Mouse (Mus musculus) heart, embryonic 16.5 days (tissue): ENCODE data around the gene Tmem82. TPM values are rescaled to one million over a fixed set of nuclear protein-coding genes. Genes with fewer than 3 reads are reported as not detected.

ENCODE experiments used
- ATAC-seq: fragments of 200-750 bp; cut with Nextera tagmentation; replicated peaks from 2 replicates; pipeline ENCODE4 v1.8.0; 2017; ENCODE audit warnings: moderate number of reproducible peaks; ENCODE audit not compliant: insufficient read depth, low FRiP score; ENCODE audit errors: extremely low read depth
- H3K27ac ChIP-seq: fragments of 300-500 bp; sonication (generic); 2 replicates; pipeline ENCODE4 v1.5.1; 2014; ENCODE audit warnings: mild to moderate bottlenecking, low read length, control low read depth, moderate library complexity
- H3K27me3 ChIP-seq: fragments of 300-500 bp; sonication (generic); 2 replicates; pipeline ENCODE4 v1.6.1; 2014; ENCODE audit warnings: low read length, mixed read lengths; ENCODE audit not compliant: control insufficient read depth, insufficient read depth
- H3K36me3 ChIP-seq: fragments of 300-500 bp; sonication (generic); 2 replicates; pipeline ENCODE4 v1.6.1; 2014; ENCODE audit not compliant: control insufficient read depth, insufficient read depth
- H3K4me1 ChIP-seq: fragments of 300-500 bp; sonication (generic); 2 replicates; pipeline ENCODE4 v1.6.1; 2014; ENCODE audit warnings: low read length, mixed read lengths; ENCODE audit not compliant: control insufficient read depth, insufficient read depth
- H3K4me2 ChIP-seq: fragments of 300-500 bp; sonication (generic); 2 replicates; pipeline ENCODE4 v1.6.1; 2014; ENCODE audit warnings: low read depth, mild to moderate bottlenecking, control low read depth, low read length
- H3K4me3 ChIP-seq: fragments of 300-500 bp; sonication (generic); 2 replicates; pipeline ENCODE4 v1.5.1; 2014; ENCODE audit warnings: mild to moderate bottlenecking, control low read depth, low read length
- H3K9ac ChIP-seq: fragments of 300-500 bp; sonication (generic); 2 replicates; pipeline ENCODE4 v1.6.1; 2014; ENCODE audit warnings: low read length, control low read depth
- H3K9me3 ChIP-seq: fragments of 300-500 bp; sonication (generic); replicated peaks from 2 replicates; pipeline ENCODE4 v1.6.1; 2016; ENCODE audit warnings: low read length; ENCODE audit not compliant: control insufficient read depth
- WGBS: fragments of 180-500 bp; shearing (Covaris S2); extraction: QIAGEN DNeasy Blood & Tissue Kit; methylation state at CpG from one replicate; pipeline ENCODE4 v1.1.7; 2014; 5-methylcytosine and 5-hydroxymethylcytosine counted together
- polyA plus RNA-seq: library from polyadenylated mRNA; unstranded; fragments of >200 nt; fragmentation: Nextera tagmentation; extraction: Ambion mirVana; gene quantifications from 2 replicates; pipeline ENCODE4 v1.2.1, GENCODE M21; 2015

Tmem82 gene
- polyA plus RNA-seq, 1 experiment from 2014 or later: 1.1 TPM

- peaks cover 16% of the 10 kb centered on the region for H3K36me3 ChIP-seq
- 75% methylated on average over 5 of the region's 5 CpGs for WGBS
- ATAC-seq: no peak
- H3K27ac ChIP-seq: no peak overlapping the region
- peaks cover 24% of the 10 kb centered on the region for H3K4me1 ChIP-seq
- H3K4me2 ChIP-seq: no peak overlapping the region
- no peaks in the 10 kb centered on the region for H3K9me3 ChIP-seq
- no peaks in the 10 kb centered on the region for H3K27me3 ChIP-seq
- H3K9ac ChIP-seq: no peak overlapping the region
- H3K4me3 ChIP-seq: no peak overlapping the region
These were observed 4.1 kb upstream of the Tmem82 start for GRCm38 (mm10) chr4:141622580-141622979.

GRCm38 (mm10) chr4:141622091-141622490 lies 3.7 kb upstream of the Tmem82 start:
- ATAC-seq: no peak
- H3K9ac ChIP-seq: no peak overlapping the region
- H3K4me3 ChIP-seq: no peak overlapping the region
- no peak overlapping the region for H3K4me2 ChIP-seq
- no peaks in the 10 kb centered on the region for H3K27me3 ChIP-seq
- H3K36me3 ChIP-seq: peaks cover 14% of the 10 kb centered on the region; the same call in 1 of the 2 replicates
- H3K9me3 ChIP-seq: no peaks in the 10 kb centered on the region
- peaks cover 28% of the 10 kb centered on the region for H3K4me1 ChIP-seq
- WGBS: 83% methylated on average over 8 of the region's 8 CpGs
- H3K27ac ChIP-seq: no peak overlapping the region

- Histone ChIP-seq H3K27ac (no peak overlapping the region), H3K27me3 (no peaks in the 10 kb centered on the region), H3K36me3 (peaks cover 7% of the 10 kb centered on the region; the same call in 1 of the 2 replicates), H3K4me2 (no peak overlapping the region), H3K4me1 (peaks cover 28% of the 10 kb centered on the region), H3K9ac (no peak overlapping the region), H3K4me3 (no peak overlapping the region), H3K9me3 (no peaks in the 10 kb centered on the region)
- 64% methylated on average over 8 of the region's 8 CpGs for WGBS
- ATAC-seq: no peak
These were observed 2.9 kb upstream of the Tmem82 start for GRCm38 (mm10) chr4:141621297-141621696.

- H3K4me2 ChIP-seq: no peak overlapping the region
- no peaks in the 10 kb centered on the region for H3K27me3 ChIP-seq
- 72% methylated on average over 9 of the region's 9 CpGs for WGBS
- no peaks in the 10 kb centered on the region for H3K9me3 ChIP-seq
- H3K36me3 ChIP-seq: no peaks in the 10 kb centered on the region
- no peak overlapping the region for H3K4me3 ChIP-seq
- no peak overlapping the region for H3K9ac ChIP-seq
- no peak overlapping the region for H3K27ac ChIP-seq
- peaks cover 25% of the 10 kb centered on the region for H3K4me1 ChIP-seq
- no peak for ATAC-seq
These were observed 958 bp upstream of the Tmem82 start for GRCm38 (mm10) chr4:141619299-141619883.

GRCm38 (mm10) chr4:141617863-141618564 lies 419 bp downstream of the Tmem82 start:
- no peak for ATAC-seq
- Histone ChIP-seq H3K9ac (peak overlapping the region; percentile 63), H3K4me3 (peak overlapping the region; percentile 42), H3K27me3 (no peaks in the 10 kb centered on the region), H3K9me3 (no peaks in the 10 kb centered on the region), H3K4me1 (peaks cover 13% of the 10 kb centered on the region), H3K27ac (no peak overlapping the region), H3K4me2 (peak overlapping the region; percentile 71), H3K36me3 (no peaks in the 10 kb centered on the region)
- WGBS: 16% methylated on average over 22 of the region's 22 CpGs

- H3K9me3 ChIP-seq: no peaks in the 10 kb centered on the region
- 6% methylated on average over 20 of the region's 20 CpGs for WGBS
- no peaks in the 10 kb centered on the region for H3K27me3 ChIP-seq
- no peaks in the 10 kb centered on the region for H3K36me3 ChIP-seq
- H3K9ac ChIP-seq: peak overlapping the region; percentile 63
- H3K4me2 ChIP-seq: peak overlapping the region; percentile 71
- peak overlapping the region; percentile 42 for H3K4me3 ChIP-seq
- no peak overlapping the region for H3K27ac ChIP-seq
- ATAC-seq: peak; percentile 53
- H3K4me1 ChIP-seq: peaks cover 13% of the 10 kb centered on the region
These were observed 1.1 kb downstream of the Tmem82 start for GRCm38 (mm10) chr4:141617299-141617698.

GRCm38 (mm10) chr4:141616811-141617210 lies 1.6 kb downstream of the Tmem82 start:
- Histone ChIP-seq H3K4me1 (peaks cover 13% of the 10 kb centered on the region), H3K36me3 (no peaks in the 10 kb centered on the region), H3K4me2 (no peak overlapping the region), H3K9me3 (no peaks in the 10 kb centered on the region), H3K27ac (no peak overlapping the region), H3K27me3 (no peaks in the 10 kb centered on the region), H3K9ac (no peak overlapping the region), H3K4me3 (no peak overlapping the region)
- ATAC-seq: no peak
- 76% methylated on average over 6 of the region's 6 CpGs for whole genome bisulfite sequencing

GRCm38 (mm10) chr4:141614946-141615345 lies 3.5 kb downstream of the Tmem82 start:
- H3K4me1 ChIP-seq: peaks cover 13% of the 10 kb centered on the region
- H3K4me2 ChIP-seq: no peak overlapping the region
- H3K27me3 ChIP-seq: no peaks in the 10 kb centered on the region
- ATAC-seq: no peak
- no peaks in the 10 kb centered on the region for H3K36me3 ChIP-seq
- no peak overlapping the region for H3K4me3 ChIP-seq
- no peak overlapping the region for H3K9ac ChIP-seq
- WGBS: 72% methylated on average over 14 of the region's 14 CpGs
- H3K27ac ChIP-seq: no peak overlapping the region
- H3K9me3 ChIP-seq: no peaks in the 10 kb centered on the region

GRCm38 (mm10) chr4:141609538-141609937 lies 8.9 kb downstream of the Tmem82 start:
- peak; percentile 72 for ATAC-seq

More at GRCm38 (mm10) chr4:141609538-141609937, 8.9 kb downstream of the Tmem82 start:
- 58% methylated on average over 6 of the region's 6 CpGs for WGBS
- Histone ChIP-seq H3K4me3 (no peak overlapping the region), H3K27ac (peak overlapping the region; percentile 64), H3K4me2 (no peak overlapping the region), H3K9ac (no peak overlapping the region), H3K27me3 (no peaks in the 10 kb centered on the region), H3K36me3 (no peaks in the 10 kb centered on the region), H3K9me3 (no peaks in the 10 kb centered on the region), H3K4me1 (peaks cover 2% of the 10 kb centered on the region)
